Mouse (Mus musculus) activated CD4-positive, CD25-positive, alpha-beta regulatory T cell (primary cell): ENCODE results near the gene Olfr692. TPM values are rescaled to one million over a fixed set of nuclear protein-coding genes. Genes with fewer than 3 reads are reported as not detected.

Experiments used
- polyA plus RNA-seq, 2 experiments: library from polyadenylated mRNA; unstranded; fragments of 100-300 nt; shearing (Covaris generic); gene quantifications; one replicate each; pipeline ENCODE4 v1.2.1; 2017

The Olfr692 gene
- polyA plus RNA-seq = not detected

GRCm38 (mm10) chr7:105367930-105368329, at the start of gene Olfr692:
Olfr692 (plus strand) TSS chr7:105368230.

GRCm38 (mm10) chr7:105334004-105334403, 34.0 kb upstream of the Olfr692 start, which contains the start of gene Olfr690:
Olfr690 (minus strand) TSS chr7:105334104.

GRCm38 (mm10) chr7:105342170-105342569, 25.9 kb upstream of the Olfr692 start, which contains the start of gene Olfr691:
Olfr691 (minus strand) TSS chr7:105342270.

DNA sequence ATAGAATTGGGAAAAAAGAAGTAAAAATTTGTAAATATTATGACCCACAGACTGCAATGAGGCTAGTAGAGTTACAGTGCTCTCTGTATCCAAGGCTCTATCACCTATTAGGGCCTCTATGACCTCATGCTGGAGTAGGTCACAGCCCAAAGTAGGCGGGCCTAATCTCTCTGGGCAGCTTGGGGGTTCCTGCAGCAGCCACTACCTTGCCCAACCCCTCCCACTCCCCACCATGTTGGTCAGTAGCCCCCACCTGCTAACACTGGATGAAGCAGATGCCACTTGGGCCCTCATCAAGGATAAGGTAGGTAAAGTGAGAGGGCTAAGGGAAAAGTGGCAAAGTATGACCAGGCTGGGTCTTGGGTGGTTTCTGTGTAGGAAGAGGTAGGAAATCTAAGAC, 6.8 kb downstream of the Olfr692 start, which contains the start of gene Gm5901:
TSS of gene Gm5901 (plus strand) at position 173 of the 400 bp plus-strand sequence.

GRCm38 (mm10) chr7:105399935-105400624, 32.0 kb downstream of the Olfr692 start, which contains the start of gene Fam160a2:
Fam160a2 (minus strand) TSS chr7:105400054.

GRCm38 (mm10) chr7:105404268-105404667, 36.2 kb downstream of the Olfr692 start, which contains the start of gene Cnga4:
Cnga4 (plus strand) TSS chr7:105404568.

Other genes with a start within 250 kb of the Olfr692 start
- gene Olfr683, start 221.2 kb upstream of the Olfr692 start, polyA plus RNA-seq = not detected
- not detected for gene Olfr684, start 204.6 kb upstream of the Olfr692 start, polyA plus RNA-seq
- not detected for gene Olfr685, start 182.2 kb upstream of the Olfr692 start, polyA plus RNA-seq
- gene Olfr686, start 160.7 kb upstream of the Olfr692 start, polyA plus RNA-seq = not detected
- gene Olfr688, start 80.1 kb upstream of the Olfr692 start, polyA plus RNA-seq = not detected
- under 1 TPM in 1 of 2 experiments, not detected in 1; 0.02 TPM for gene Olfr689, start 57.1 kb upstream of the Olfr692 start, polyA plus RNA-seq
- gene Olfr690, start 34.1 kb upstream of the Olfr692 start, polyA plus RNA-seq = under 1 TPM in 1 of 2 experiments, not detected in 1; 0.09 TPM
- not detected for gene Olfr691, start 26.0 kb upstream of the Olfr692 start, polyA plus RNA-seq
- gene Gm5901, start 6.8 kb downstream of the Olfr692 start, polyA plus RNA-seq = not detected
- 10 to 100 TPM; 18.2 to 23.4 TPM for gene Fam160a2, start 31.8 kb downstream of the Olfr692 start, polyA plus RNA-seq
- gene Cnga4, start 36.3 kb downstream of the Olfr692 start, polyA plus RNA-seq = not detected
- not detected for gene Cckbr, start 57.5 kb downstream of the Olfr692 start, polyA plus RNA-seq
- under 1 TPM in 1 of 2 experiments, not detected in 1; 0.31 TPM for gene Cavin3, start 114.1 kb downstream of the Olfr692 start, polyA plus RNA-seq
- gene Smpd1, start 186.1 kb downstream of the Olfr692 start, polyA plus RNA-seq = 10 to 100 TPM; 31.7 to 63.8 TPM
- gene Apbb1, start 213.4 kb downstream of the Olfr692 start, polyA plus RNA-seq = 1 to 10 TPM; 1.8 to 10.0 TPM
- gene Hpx, start 231.9 kb downstream of the Olfr692 start, polyA plus RNA-seq = under 1 TPM; 0.21 to 0.29 TPM